In genomic region chr3:129536109-129536508, GRCm38 (mm10) we compare ENCODE assay signal across 8 mouse cellular contexts. TPM values are rescaled to one million over a fixed set of nuclear protein-coding genes. Genes with fewer than 3 reads are reported as not detected.
A peak's percentile ranks its signal among the peaks of the same experiment; 100 is the strongest.
DNase-seq lines count a peak whose midpoint lies in the region; ATAC-seq and TF ChIP-seq lines count a peak whose summit lies in the region.

No protein-coding gene starts in this region.

- peak overlapping the region; percentile 67 for H3K4me2 ChIP-seq in embryonic facial prominence, embryonic 14.5 days (ENCODE audit: low read depth, low read length)
- peak overlapping the region; percentile 73 for H3K4me2 ChIP-seq in limb, embryonic 14.5 days (replicated peaks; ENCODE audit: low read depth, low read length, severe bottlenecking)
- peak overlapping the region; percentile 77 for H3K4me2 ChIP-seq in midbrain, postnatal 0 days (ENCODE audit: low read depth, low read length, poor library complexity, severe bottlenecking)

- peak overlapping the region; percentile 98 for H3K9ac ChIP-seq in embryonic facial prominence, embryonic 14.5 days (ENCODE audit: low read depth, low read length)
- H3K9ac ChIP-seq in limb, embryonic 14.5 days (ENCODE audit: low read depth, low read length, severe bottlenecking) = peak overlapping the region; percentile 50
- H3K9ac ChIP-seq in midbrain, postnatal 0 days (replicated peaks; ENCODE audit: low read length, poor library complexity, severe bottlenecking) = peak overlapping the region; percentile 74

- ATAC-seq in embryonic facial prominence, embryonic 14.5 days (ENCODE audit: low read depth) = peak; percentile 95
- ATAC-seq in limb, embryonic 14.5 days (ENCODE audit: low FRiP score, low read depth) = peak; percentile 94
- peak; percentile 95 for ATAC-seq in midbrain, postnatal 0 days (ENCODE audit: low FRiP score)

- H3K27ac ChIP-seq in embryonic facial prominence, embryonic 14.5 days (replicated peaks; ENCODE audit: low read depth, low read length) = peak overlapping the region; percentile 97
- H3K27ac ChIP-seq in limb, embryonic 14.5 days (replicated peaks; ENCODE audit: low read depth, low read length) = peak overlapping the region; percentile 90
- peak overlapping the region; percentile 89 for H3K27ac ChIP-seq in midbrain, postnatal 0 days (ENCODE audit: low read depth, low read length)

- peak overlapping the region; percentile 40 for H3K4me3 ChIP-seq in embryonic facial prominence, embryonic 14.5 days (ENCODE audit: low read depth, low read length)
- H3K4me3 ChIP-seq in limb, embryonic 14.5 days (replicated peaks; ENCODE audit: low read length) = peak overlapping the region; percentile 84
- H3K4me3 ChIP-seq in midbrain, postnatal 0 days (ENCODE audit: low read depth, low read length) = peak overlapping the region; percentile 91

- no peaks in the 10 kb centered on the region for H3K36me3 ChIP-seq in embryonic facial prominence, embryonic 14.5 days (ENCODE audit: control insufficient read depth, insufficient read depth, low read length)
- peaks cover 5% of the 10 kb centered on the region; the same call in 1 of the 2 replicates for H3K36me3 ChIP-seq in limb, embryonic 14.5 days (ENCODE audit: control insufficient read depth, insufficient read depth, low read length)
- no peaks in the 10 kb centered on the region for H3K36me3 ChIP-seq in midbrain, postnatal 0 days (ENCODE audit: insufficient read depth, low read length)

- H3K9me3 ChIP-seq in embryonic facial prominence, embryonic 14.5 days (ENCODE audit: control insufficient read depth, low read length) = 0 out of 2 replicates have a peak, but pooled peaks cover 1% of the 10 kb centered on the region
- no peaks in the 10 kb centered on the region for H3K9me3 ChIP-seq in limb, embryonic 14.5 days (ENCODE audit: control insufficient read depth, low read length)
- no peaks in the 10 kb centered on the region for H3K9me3 ChIP-seq in midbrain, postnatal 0 days (ENCODE audit: low read length)

- H3K27me3 ChIP-seq in embryonic facial prominence, embryonic 14.5 days (replicated peaks; ENCODE audit: control insufficient read depth, insufficient read depth, low read length) = no peaks in the 10 kb centered on the region
- no peaks in the 10 kb centered on the region for H3K27me3 ChIP-seq in limb, embryonic 14.5 days (ENCODE audit: control insufficient read depth, insufficient read depth, low read length)
- H3K27me3 ChIP-seq in midbrain, postnatal 0 days (ENCODE audit: insufficient read depth, low read length) = no peaks in the 10 kb centered on the region

- 0% methylated on average over 11 of the region's 11 CpGs for WGBS in embryonic facial prominence, embryonic 14.5 days
- WGBS in limb, embryonic 14.5 days = under 1% methylated on average over 11 of the region's 11 CpGs
- under 1% methylated on average over 11 of the region's 11 CpGs for WGBS in midbrain, postnatal 0 days

- TF ChIP-seq CTCF in midbrain, postnatal 0 days (IDR thresholded peaks at IDR 0.05) = peak; percentile 2; the same call in 1 of the 2 replicates

- TF ChIP-seq POLR2A in limb, embryonic 14.5 days (IDR thresholded peaks at IDR 0.05; ENCODE audit: borderline replicate concordance, extremely low read depth, insufficient read depth, insufficient read length) = peak; percentile 55; the same call in 1 of the 2 replicates

- H3K4me1 ChIP-seq in embryonic facial prominence, embryonic 14.5 days (ENCODE audit: control insufficient read depth, insufficient read depth, low read length) = peaks cover 18% of the 10 kb centered on the region
- H3K4me1 ChIP-seq in limb, embryonic 14.5 days (ENCODE audit: control insufficient read depth, insufficient read depth, low read length) = peaks cover 25% of the 10 kb centered on the region
- H3K4me1 ChIP-seq in midbrain, postnatal 0 days (ENCODE audit: insufficient read depth, low read length) = peaks cover 3% of the 10 kb centered on the region; the same call in 1 of the 2 replicates

- DNase-seq in 3T3-L1 (ENCODE audit: low read depth, low spot score) = peak; percentile 100
- peak; percentile 46 to 60 for DNase-seq in adrenal gland, postnatal 4 days (ENCODE audit: low spot score in 2 of 2)
- peak; percentile 100 for DNase-seq in embryonic facial prominence, embryonic 14.5 days (ENCODE audit: low spot score)
- DNase-seq in heart, adult 8-10 months (ENCODE audit: low spot score) = peak; percentile 87
- DNase-seq in kidney, adult 9 months = peak; percentile 92
- peak; percentile 100 for DNase-seq in limb, embryonic 14.5 days (ENCODE audit: low spot score)
- DNase-seq in midbrain, postnatal 0 days (ENCODE audit: low spot score) = peak; percentile 100
- peak; percentile 25 to 42 for DNase-seq in spleen, postnatal 14 days (ENCODE audit: low spot score in 2 of 2)

RNA-seq across cellular contexts. Expression of gene Elovl6, which starts 4.0 kb away (rescaled TPM):
- 10 to 100 TPM; 19.4 to 24.2 TPM for total RNA-seq in adrenal gland, postnatal 4 days (2021)
- 25.0 and 26.6 TPM in 2 replicates for polyA plus RNA-seq in embryonic facial prominence, embryonic 14.5 days (2014; fragmentation: Nextera tagmentation; extraction: Ambion mirVana)
- total RNA-seq in heart, adult 8-10 months (2022) = 1 to 10 TPM in 2 of 4 experiments, under 1 TPM in 2; 0.40 to 1.1 (median 0.92) TPM
- polyA plus RNA-seq in limb, embryonic 14.5 days (2012; rRNA removed) = 27.0 and 38.5 TPM in 2 replicates
- polyA plus RNA-seq in limb, embryonic 14.5 days (2014; fragmentation: Nextera tagmentation; extraction: Ambion mirVana) = 23.2 and 27.3 TPM in 2 replicates
- total RNA-seq in midbrain, postnatal 0 days (2014; rRNA removed) = 40.9 and 46.6 TPM in 2 replicates
- 37.6 and 44.3 TPM in 2 replicates for polyA plus RNA-seq in midbrain, postnatal 0 days (2015; fragmentation: Nextera tagmentation; extraction: Ambion mirVana)

Comparison
In these comparisons a context has a peak if more than half of its experiments do, and no peak if none do; other contexts are left out.
1. Peak in every context shown above with its lines: DNase-seq, ATAC-seq, H3K4me3 ChIP-seq and H3K27ac ChIP-seq.
2. DNase-seq: peak in every context shown above with its lines; median percentile 100 in 3T3-L1; 100 in embryonic facial prominence, embryonic 14.5 days; 100 in limb, embryonic 14.5 days; 100 in midbrain, postnatal 0 days; 92 in kidney, adult 9 months; 87 in heart, adult 8-10 months; 53 in adrenal gland, postnatal 4 days; 34 in spleen, postnatal 14 days.
3. H3K4me3 ChIP-seq: peak in every context shown above with its lines; median percentile 91 in midbrain, postnatal 0 days; 84 in limb, embryonic 14.5 days; 40 in embryonic facial prominence, embryonic 14.5 days.
4. RNA of gene Elovl6, which starts 4.0 kb away (total RNA-seq): 40.9 to 46.6 TPM in midbrain, postnatal 0 days and 19.4 to 24.2 TPM in adrenal gland, postnatal 4 days; 0.40 to 1.1 TPM in heart, adult 8-10 months; every median in the first group is over 4 times any median in the second.